9 mouse cellular contexts compared by ENCODE assay signal in the genomic region with DNA sequence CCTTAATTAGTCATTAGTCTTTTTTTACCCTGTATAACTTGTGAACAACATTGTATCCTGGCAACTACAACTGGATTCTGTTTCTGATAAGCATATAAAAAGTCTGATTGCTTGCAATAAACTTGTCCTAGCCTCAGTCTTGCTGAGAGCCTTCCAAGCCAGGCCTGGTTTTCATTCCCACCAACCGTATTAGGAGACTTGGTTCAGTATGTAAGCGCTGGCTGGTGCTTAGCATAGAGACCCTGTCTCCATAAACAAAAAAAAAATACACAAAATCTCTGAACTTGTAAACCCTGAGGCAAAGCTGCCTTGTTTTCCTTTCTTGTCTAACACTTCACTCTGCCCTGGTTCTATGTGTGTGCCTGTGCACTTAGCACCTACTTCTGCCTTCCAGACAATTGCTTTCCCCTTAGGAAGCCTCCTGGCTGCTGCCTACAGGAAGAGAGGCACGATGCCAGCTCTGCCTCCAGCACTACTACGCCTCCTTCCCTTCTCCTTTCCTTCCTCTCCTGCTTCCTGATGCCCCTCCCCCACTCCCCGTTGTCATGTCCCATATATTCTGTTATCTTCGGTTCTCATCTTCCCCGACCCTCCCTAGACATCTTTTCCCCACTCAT. TPM values are rescaled to one million over a fixed set of nuclear protein-coding genes. Genes with fewer than 3 reads are reported as not detected.
DNase-seq lines count a peak whose midpoint lies in the region.
"Had no signal": no experiment of that assay in that cellular context is flagged by ENCODE, and none has a peak within 500 bp of the region (broad histone marks: within the 10 kb centered on the region; RNA-seq: fewer than 3 reads in every experiment).

No protein-coding gene starts in this region.

- DNase-seq in cerebellum, postnatal 14 days, result peak; percentile 27 to 42
- no peak for DNase-seq in cerebellum, adult 11-12 months
- DNase-seq in layer of hippocampus, postnatal 10 days (ENCODE audit: low spot score in 2 of 2), result peak; percentile 14 to 22
- no peak for DNase-seq in layer of hippocampus, adult 9-10 months (ENCODE audit: low spot score)
- DNase-seq in kidney, postnatal 10 days, result peak; percentile 75
- peak; percentile 39 for DNase-seq in right cerebral cortex, adult 18-20 months
- DNase-seq in spleen, postnatal 10 days (ENCODE audit: low spot score in 2 of 2), result no peak
- DNase-seq in spleen, postnatal 4 days (ENCODE audit: low spot score in 2 of 2), result no peak
- DNase-seq: liver had no signal

RNA-seq across cellular contexts. Expression of a gene that starts 14.8 kb away (rescaled TPM):
- under 1 TPM; 0.31 to 0.50 TPM for total RNA-seq in layer of hippocampus, postnatal 10 days (2021)

Comparison
In these comparisons a context has a peak if more than half of its experiments do, and no peak if none do; other contexts are left out.
1. DNase-seq: peak in cerebellum, postnatal 14 days (2 of 2), layer of hippocampus, postnatal 10 days (2 of 2), kidney, postnatal 10 days (single experiment) and right cerebral cortex, adult 18-20 months (single experiment); none in cerebellum, adult 11-12 months (single experiment), layer of hippocampus, adult 9-10 months (single experiment), spleen, postnatal 10 days (0 of 2) and spleen, postnatal 4 days (0 of 2).